In genomic region chr9:122339972-122340371, GRCm38 (mm10) we compare ENCODE assay signal across 26 mouse cellular contexts.
"Had no signal": no experiment of that assay in that cellular context is flagged by ENCODE, and none has a peak within 500 bp of the region (broad histone marks: within the 10 kb centered on the region; RNA-seq: fewer than 3 reads in every experiment).

No protein-coding gene starts in this region.

- H3K4me2 ChIP-seq: heart, embryonic 11.5 days; heart, embryonic 13.5 days; heart, embryonic 15.5 days; hindbrain, embryonic 12.5 days; hindbrain, embryonic 14.5 days; limb, embryonic 13.5 days; limb, embryonic 15.5 days; liver, embryonic 12.5 days had no signal

- ATAC-seq: hindbrain, embryonic 16.5 days; inflammation-experienced regulatory T-cells, adult 6 months; intestine, embryonic 16.5 days; liver, embryonic 12.5 days had no signal

- H3K9ac ChIP-seq: heart, embryonic 13.5 days; heart, embryonic 15.5 days; hindbrain, embryonic 12.5 days; hindbrain, embryonic 14.5 days; limb, embryonic 13.5 days; limb, embryonic 15.5 days; liver, embryonic 12.5 days; liver, embryonic 14.5 days had no signal

- H3K36me3 ChIP-seq: heart, embryonic 13.5 days; heart, embryonic 15.5 days; hindbrain, embryonic 10.5 days; hindbrain, embryonic 12.5 days; limb, embryonic 13.5 days; limb, embryonic 15.5 days; liver, embryonic 12.5 days had no signal

- H3K9me3 ChIP-seq: heart, embryonic 13.5 days; heart, embryonic 15.5 days; hindbrain, embryonic 10.5 days; hindbrain, embryonic 12.5 days; limb, embryonic 13.5 days; limb, embryonic 15.5 days; liver, embryonic 12.5 days had no signal

- H3K27me3 ChIP-seq: heart, embryonic 13.5 days; heart, embryonic 15.5 days; hindbrain, embryonic 12.5 days; limb, embryonic 13.5 days; limb, embryonic 15.5 days had no signal

- H3K4me1 ChIP-seq: heart, embryonic 13.5 days; heart, embryonic 15.5 days; limb, embryonic 13.5 days; limb, embryonic 15.5 days had no signal

- H3K27ac ChIP-seq: gastrocnemius, adult 2 months; heart, adult 2 months; heart, embryonic 13.5 days; heart, embryonic 15.5 days; hindbrain, embryonic 10.5 days; hindbrain, embryonic 12.5 days; hindbrain, embryonic 14.5 days; limb, embryonic 13.5 days; limb, embryonic 15.5 days; liver, embryonic 12.5 days; liver, embryonic 14.5 days had no signal

- H3K4me3 ChIP-seq: gastrocnemius, adult 2 months; heart, adult 2 months; heart, embryonic 13.5 days; heart, embryonic 15.5 days; hindbrain, embryonic 10.5 days; hindbrain, embryonic 12.5 days; limb, embryonic 13.5 days; limb, embryonic 15.5 days; liver, embryonic 12.5 days had no signal

- DNase-seq: gastrocnemius, adult 2 months; gastrocnemius, postnatal 10 days; gastrocnemius, postnatal 25 days; heart, adult 2 months; heart, postnatal 14 days; heart, postnatal 4 days; kidney, adult 18-20 months; kidney, adult 8-10 months; kidney, postnatal 10 days; kidney, postnatal 36 days; layer of hippocampus, adult 9-11 months; layer of hippocampus, postnatal 36 days; left cerebral cortex, postnatal 4 days had no signal
